Mouse (Mus musculus) urinary bladder, postnatal 14 days (tissue): ENCODE results near the gene Pnkd.

Experiments
- DNase-seq: peaks from one replicate; pipeline ENCODE4 v3.0.0; 2021; ENCODE audit warnings: low spot score

Pnkd gene

DNA sequence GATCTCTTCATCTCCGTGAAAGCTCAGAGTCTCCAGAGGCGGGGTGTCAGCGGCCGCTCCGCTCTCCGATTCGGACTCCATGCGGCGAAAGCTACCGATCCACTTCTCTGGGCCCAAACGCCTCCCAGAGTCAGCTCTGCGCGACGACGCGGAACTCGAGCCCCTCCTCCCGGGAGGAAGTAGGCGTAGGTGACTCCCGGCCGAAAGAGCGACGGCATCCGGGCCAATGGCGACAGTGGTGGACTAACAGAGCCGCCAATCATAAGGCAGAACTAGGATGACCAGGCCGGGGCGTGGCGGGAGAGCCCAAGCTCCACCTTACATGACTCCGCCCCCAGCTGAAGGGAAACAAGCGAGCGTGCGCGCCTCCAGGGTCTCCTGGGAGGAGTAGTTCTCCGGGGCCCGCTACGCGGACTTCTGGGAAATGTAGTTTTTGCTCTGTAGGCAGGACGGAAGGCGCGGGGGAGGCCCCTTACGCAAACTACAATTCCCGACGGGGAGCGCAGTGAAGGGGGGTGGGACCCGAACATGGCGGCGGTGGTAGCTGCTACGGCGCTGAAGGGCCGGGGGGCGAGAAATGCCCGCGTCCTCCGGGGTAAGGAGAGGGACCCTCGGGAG lies at the start of gene Pnkd, which contains the start of gene Aamp:
Gene Pnkd, plus strand, starts transcription at position 388 of the 618 bp plus-strand sequence.
Gene Aamp, minus strand, starts transcription at position 196 of the 618 bp plus-strand sequence.
- DNase-seq: peak; percentile 100

- peak; percentile 97 for DNase-seq
These were observed 48.7 kb upstream of the Pnkd start, which contains the start of gene Arpc2 for GRCm38 (mm10) chr1:74235938-74236589. Arpc2 (plus strand) TSS chr1:74236084.

- DNase-seq: peak; percentile 57
These were observed 48.0 kb upstream of the Pnkd start for GRCm38 (mm10) chr1:74236590-74237317.

DNA sequence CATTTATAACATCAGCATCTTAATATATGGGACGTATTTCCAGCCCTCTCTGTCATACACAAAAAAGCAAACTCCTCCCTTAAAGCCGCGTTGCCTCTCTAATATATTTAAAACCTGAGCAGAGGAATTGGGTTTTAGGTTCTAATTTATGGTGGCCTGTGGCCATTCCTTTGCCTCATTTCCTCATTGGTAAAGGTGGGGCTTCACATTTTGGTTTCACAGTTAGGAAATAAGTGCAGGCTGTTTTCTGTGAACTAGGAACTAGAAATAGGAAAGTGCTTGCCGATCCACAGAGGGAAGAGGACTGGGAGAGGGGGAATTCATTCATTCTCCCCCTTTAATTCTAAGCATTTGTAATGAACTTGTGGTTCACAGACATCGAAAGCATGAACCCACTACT lies 47.1 kb upstream of the Pnkd start:
- no peak for DNase-seq

DNA sequence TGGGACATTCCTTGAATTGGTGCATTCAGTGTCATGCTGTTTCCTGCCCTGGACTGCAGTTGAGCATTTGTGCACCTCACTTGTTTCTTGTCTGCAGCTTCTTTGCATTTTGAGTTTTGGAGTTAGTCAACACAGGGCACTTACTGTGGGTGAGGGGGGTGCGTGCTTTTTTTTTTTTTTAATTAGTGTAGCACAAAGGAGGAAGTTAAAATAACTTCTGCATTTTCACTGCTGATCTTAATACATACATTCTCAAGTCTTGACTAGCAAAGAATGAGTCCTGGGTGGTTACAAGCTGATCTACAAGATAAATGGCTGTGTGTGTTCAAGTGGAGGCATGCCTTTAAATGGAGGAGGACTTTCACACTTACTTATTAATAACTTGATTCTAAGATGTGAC lies 46.6 kb upstream of the Pnkd start:
- no peak for DNase-seq

GRCm38 (mm10) chr1:74239162-74239561 lies 45.6 kb upstream of the Pnkd start:
- no peak for DNase-seq

- no peak for DNase-seq
These were observed 45.1 kb upstream of the Pnkd start for GRCm38 (mm10) chr1:74239618-74240017.

DNA sequence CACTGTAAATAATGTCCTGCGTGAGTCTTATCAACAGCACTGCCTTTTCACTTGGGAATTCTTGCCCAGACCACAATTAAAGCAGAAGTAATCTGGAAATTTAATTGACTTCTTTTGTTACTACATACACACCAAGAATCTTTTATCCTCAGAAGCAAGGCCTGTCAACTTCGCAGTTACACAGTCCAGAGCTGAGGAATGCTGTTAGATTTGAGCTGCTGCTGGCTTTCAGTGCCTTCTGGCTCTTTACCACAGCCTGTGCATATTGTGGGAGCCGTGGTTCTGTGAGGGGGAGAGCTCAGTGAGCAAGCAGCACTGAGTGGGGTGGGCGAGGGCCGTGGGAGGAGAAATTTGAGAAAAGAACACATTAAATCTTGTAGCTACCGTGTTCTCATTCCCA lies 44.4 kb upstream of the Pnkd start:
- no peak for DNase-seq

DNA sequence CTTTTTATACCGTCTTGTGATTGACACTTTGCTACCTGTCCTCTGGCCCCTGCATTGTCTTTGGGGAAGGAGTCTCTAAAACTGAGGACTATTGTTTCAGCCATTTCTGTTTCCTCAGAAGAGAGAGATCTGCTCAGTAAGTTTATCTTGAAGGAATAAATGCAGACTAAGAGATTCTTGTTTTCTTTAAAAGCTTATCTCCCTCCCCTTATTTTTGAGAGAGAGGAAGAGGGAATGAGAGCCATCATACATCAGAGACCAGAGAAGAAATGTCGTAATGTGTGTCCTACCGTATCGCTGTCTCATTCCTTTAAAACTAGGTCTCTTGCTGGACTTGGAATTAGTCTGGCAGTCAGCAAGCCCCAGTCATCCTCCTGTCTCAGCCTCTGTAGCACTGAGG lies 43.9 kb upstream of the Pnkd start:
- no peak for DNase-seq

DNA sequence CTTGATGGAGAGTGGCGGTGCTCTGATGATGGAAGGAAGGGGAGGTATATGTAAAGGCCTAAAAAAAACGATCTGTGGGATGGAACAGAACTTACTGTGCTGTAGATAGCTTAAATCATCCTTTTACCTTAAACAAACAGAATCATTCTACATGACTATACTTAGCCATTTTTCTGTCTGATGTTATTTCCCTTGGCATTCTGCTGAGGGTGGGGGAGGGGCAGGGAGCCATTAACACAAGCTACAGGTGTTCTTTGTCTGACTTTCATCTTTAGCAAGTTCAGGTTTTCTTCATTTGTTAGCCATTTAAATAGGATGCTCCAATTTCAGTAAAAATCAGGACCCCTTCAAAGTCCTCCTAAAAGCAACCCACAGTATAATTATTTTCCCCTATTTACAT lies 39.2 kb upstream of the Pnkd start:
- no peak for DNase-seq

DNA sequence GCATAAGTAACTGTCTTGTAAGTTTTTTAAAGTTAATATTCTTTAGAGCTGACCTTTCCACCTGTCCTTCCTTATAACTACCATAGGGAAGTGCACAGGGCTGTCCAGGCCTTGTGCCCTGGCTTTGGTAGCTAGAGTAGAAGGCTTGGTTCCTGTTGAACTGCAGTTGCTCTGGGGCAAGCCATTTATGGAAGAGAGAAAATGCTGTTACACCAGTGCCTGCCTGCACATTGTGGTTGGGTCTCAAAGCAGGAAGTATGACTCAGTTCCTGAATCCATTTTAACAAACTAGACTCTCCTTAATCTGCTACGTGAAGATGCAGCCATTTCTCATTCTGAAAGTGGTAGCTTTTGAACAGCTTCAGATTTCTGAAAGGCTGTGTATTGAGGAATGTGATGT lies 35.9 kb upstream of the Pnkd start:
- peak; percentile 52 for DNase-seq

DNA sequence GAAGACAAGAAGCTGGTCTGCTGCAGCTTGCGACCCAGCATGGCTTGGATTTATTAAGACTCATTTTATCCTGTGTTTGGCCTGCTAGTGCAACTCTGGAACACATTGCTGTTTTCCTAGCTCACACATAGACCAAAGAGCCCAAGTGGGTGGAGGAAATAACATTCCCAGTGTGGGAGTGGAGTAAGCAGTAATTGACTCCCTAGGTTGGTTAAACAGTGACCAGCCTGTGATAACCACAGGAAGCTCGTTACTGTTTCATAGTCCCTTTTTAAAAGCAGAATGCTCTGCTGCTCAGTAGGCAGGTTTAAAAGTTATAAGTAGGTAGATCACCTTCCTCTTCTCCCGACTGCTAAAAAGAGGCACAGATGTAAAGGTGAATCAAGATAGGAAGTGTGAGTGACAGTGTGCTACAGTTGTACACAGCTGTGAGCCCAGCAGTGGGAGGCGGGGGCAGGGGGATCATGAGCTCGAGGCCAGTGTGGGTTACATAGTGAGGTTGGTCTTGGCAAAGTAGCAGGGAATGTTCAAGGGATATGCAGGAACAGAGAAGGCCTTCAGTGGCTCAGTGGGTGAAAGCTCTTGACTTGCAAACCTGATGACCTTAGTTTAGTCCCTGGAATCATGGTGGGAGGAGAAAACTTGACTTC lies 35.3 kb upstream of the Pnkd start:
- DNase-seq: peak; percentile 23

DNA sequence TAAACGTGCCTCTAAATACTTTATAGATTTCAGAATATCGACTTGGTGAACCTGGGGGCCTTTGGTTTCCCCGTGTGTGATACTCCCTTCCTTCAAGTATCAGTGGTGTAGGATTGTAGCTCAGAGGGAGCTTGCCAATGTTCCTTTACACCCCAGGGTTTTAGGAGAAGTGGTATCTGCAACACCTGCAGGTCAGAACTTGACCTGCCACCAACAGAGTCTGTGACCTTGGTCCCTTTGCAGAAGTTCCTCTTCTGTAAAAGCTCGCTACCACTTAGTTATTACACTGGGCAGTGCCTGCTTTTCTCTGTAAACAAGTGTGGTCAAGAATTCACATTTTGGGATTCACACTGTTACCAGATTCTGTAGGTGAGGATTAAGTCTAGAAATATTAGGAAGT lies 34.6 kb upstream of the Pnkd start:
- DNase-seq: no peak

- no peak for DNase-seq
These were observed 28.9 kb upstream of the Pnkd start for GRCm38 (mm10) chr1:74255704-74256345.

DNA sequence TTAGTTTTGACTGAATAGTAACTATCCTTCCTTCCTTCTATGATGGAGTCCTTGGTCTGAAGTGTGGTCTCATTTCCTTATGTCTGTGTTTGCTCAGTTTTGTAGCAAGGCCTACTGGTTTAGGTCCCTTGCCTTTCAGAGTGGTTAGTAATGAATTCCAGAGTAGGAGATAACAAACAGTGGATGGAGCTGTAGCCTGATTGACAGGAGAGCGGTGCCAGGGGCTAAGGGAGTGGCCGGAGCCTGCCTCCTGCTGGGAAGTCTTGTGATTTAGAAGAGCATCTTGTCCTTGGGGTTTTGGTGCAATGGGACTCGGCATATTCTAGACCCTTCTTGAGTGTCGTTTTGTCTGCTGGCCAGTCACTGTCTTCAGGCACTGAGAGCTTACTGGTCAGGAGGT lies 27.9 kb upstream of the Pnkd start:
- DNase-seq: no peak

- DNase-seq: no peak
These were observed 22.2 kb upstream of the Pnkd start for GRCm38 (mm10) chr1:74262510-74262909.

DNA sequence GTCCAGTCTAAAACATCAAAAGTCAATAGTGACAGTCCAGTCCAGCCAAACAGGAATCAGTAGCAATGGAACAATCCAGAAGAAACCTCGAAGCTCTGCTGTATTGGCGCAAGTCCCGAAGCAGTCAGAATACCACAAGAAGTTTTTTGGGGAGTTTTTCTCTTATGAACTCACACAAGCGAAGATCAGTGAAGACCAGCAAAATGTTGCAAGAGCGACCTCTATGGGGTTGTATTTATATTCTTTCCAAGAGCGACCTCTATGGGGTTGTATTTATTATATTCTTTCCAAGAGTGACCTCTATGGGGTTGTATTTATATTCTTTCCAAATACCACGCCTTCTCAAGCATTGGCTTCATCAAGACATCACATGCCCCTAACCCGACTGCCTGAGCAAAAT lies 16.0 kb upstream of the Pnkd start:
- no peak for DNase-seq

DNA sequence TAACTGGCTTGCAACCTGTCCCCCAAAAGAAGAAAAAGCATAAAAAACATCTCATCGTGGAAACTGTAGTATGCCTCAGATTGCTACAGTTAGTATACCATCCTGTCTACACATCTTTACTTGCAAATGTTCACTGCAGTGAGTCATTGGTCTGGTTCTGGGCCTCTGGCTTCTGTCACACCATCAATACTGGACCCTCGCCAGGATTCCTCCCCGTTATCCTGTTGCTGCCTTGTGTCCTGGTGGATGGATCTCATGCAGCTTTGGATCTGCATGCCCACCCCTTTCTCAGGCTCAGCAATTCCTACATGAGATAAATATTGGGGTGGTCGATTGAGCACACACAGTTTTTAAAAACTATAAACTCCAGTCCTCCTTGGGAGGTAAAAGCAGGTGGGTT lies 13.1 kb upstream of the Pnkd start:
- DNase-seq: no peak

- no peak for DNase-seq
These were observed 9.7 kb upstream of the Pnkd start for GRCm38 (mm10) chr1:74275015-74275414.

DNA sequence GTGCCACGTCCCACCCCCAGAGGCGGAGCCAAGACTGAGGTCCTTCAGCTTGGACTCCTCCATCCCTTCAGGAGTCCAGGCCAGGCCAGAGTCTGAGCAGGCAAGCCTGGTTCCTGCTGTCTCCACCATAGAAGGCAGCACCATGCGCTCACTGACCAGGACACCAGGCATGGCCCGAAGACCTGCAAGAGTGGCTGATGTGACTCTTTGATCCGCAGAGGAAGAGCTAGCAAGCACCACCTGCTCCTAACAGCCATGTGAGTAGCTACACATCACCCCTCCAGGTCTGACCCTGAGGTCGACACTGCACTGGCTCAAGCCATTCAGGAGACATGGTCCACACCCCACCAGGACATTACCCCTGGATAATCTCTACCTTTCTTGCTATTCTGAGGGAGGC lies 7.7 kb upstream of the Pnkd start:
- no peak for DNase-seq

GRCm38 (mm10) chr1:74277883-74278537 lies 6.7 kb upstream of the Pnkd start:
- no peak for DNase-seq

DNA sequence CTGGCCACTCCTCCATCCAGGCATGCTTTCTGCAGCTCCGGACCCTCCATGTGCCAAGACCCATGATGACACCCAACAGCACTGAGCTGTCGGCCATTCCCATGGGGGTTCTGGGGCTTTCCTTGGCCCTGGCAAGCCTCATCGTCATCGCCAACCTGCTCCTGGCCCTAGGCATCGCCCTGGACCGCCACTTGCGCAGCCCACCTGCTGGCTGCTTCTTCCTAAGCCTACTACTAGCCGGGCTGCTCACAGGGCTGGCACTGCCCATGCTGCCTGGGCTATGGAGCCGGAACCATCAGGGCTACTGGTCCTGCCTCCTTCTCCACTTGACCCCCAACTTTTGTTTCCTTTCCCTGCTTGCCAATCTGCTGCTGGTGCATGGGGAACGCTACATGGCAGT lies 6.2 kb upstream of the Pnkd start, which contains the start of gene Gpbar1:
Gene Gpbar1, plus strand, starts transcription at position 13 of the 400 bp plus-strand sequence.
- DNase-seq: no peak
